Mouse (Mus musculus): ENCODE measurements around the gene Tsg101. TPM values are rescaled to one million over a fixed set of nuclear protein-coding genes. Genes with fewer than 3 reads are reported as not detected.

The Tsg101 gene
- polyA plus RNA-seq, 1 experiment = 123 TPM

GRCm38 (mm10) chr7:46840326-46840725 lies 79.4 kb downstream of the Tsg101 start:
- DNase-seq = no peak
- Histone ChIP-seq H3K4me3 (ENCODE audit: control insufficient read depth, insufficient read depth, low read length) (no peak overlapping the region), H3K27me3 (ENCODE audit: control insufficient read depth, insufficient read depth, low read length) (no peaks in the 10 kb centered on the region), H3K36me3 (ENCODE audit: control insufficient read depth, insufficient read depth, low read length) (no peaks in the 10 kb centered on the region), H3K27ac (ENCODE audit: control insufficient read depth, insufficient read depth, low read length) (no peak overlapping the region), H3K4me1 (replicated peaks; ENCODE audit: control insufficient read depth, insufficient read depth, low read length) (peaks cover 35% of the 10 kb centered on the region)
- 85% methylated on average over 4 of the region's 4 CpGs for WGBS
- TF ChIP-seq CTCF (IDR thresholded peaks at IDR 0.05; ENCODE audit: borderline replicate concordance, control insufficient read depth, extremely low read depth, insufficient read depth, low read length, poor library complexity) (no peak), POLR2A (IDR thresholded peaks at IDR 0.05; ENCODE audit: control insufficient read depth, extremely low read depth, insufficient read depth, low read length, poor library complexity) (no peak)

GRCm38 (mm10) chr7:46839861-46840260 lies 79.9 kb downstream of the Tsg101 start:
- Histone ChIP-seq H3K27ac (ENCODE audit: control insufficient read depth, insufficient read depth, low read length) (no peak overlapping the region), H3K4me1 (replicated peaks; ENCODE audit: control insufficient read depth, insufficient read depth, low read length) (peaks cover 31% of the 10 kb centered on the region), H3K4me3 (ENCODE audit: control insufficient read depth, insufficient read depth, low read length) (no peak overlapping the region), H3K27me3 (ENCODE audit: control insufficient read depth, insufficient read depth, low read length) (no peaks in the 10 kb centered on the region), H3K36me3 (ENCODE audit: control insufficient read depth, insufficient read depth, low read length) (no peaks in the 10 kb centered on the region)
- WGBS = 95% methylated on average over 5 of the region's 5 CpGs
- DNase-seq = no peak
- TF ChIP-seq CTCF (IDR thresholded peaks at IDR 0.05; ENCODE audit: borderline replicate concordance, control insufficient read depth, extremely low read depth, insufficient read depth, low read length, poor library complexity) = no peak
- TF ChIP-seq POLR2A (IDR thresholded peaks at IDR 0.05; ENCODE audit: control insufficient read depth, extremely low read depth, insufficient read depth, low read length, poor library complexity) = no peak

GRCm38 (mm10) chr7:46839446-46839845 lies 80.3 kb downstream of the Tsg101 start:
- Histone ChIP-seq H3K36me3 (ENCODE audit: control insufficient read depth, insufficient read depth, low read length) (no peaks in the 10 kb centered on the region), H3K4me1 (replicated peaks; ENCODE audit: control insufficient read depth, insufficient read depth, low read length) (peaks cover 31% of the 10 kb centered on the region), H3K27ac (ENCODE audit: control insufficient read depth, insufficient read depth, low read length) (no peak overlapping the region), H3K4me3 (ENCODE audit: control insufficient read depth, insufficient read depth, low read length) (no peak overlapping the region), H3K27me3 (ENCODE audit: control insufficient read depth, insufficient read depth, low read length) (no peaks in the 10 kb centered on the region)
- DNase-seq = no peak
- WGBS = 69% methylated on average over 7 of the region's 7 CpGs
- no peak for TF ChIP-seq CTCF (IDR thresholded peaks at IDR 0.05; ENCODE audit: borderline replicate concordance, control insufficient read depth, extremely low read depth, insufficient read depth, low read length, poor library complexity)
- TF ChIP-seq POLR2A (IDR thresholded peaks at IDR 0.05; ENCODE audit: control insufficient read depth, extremely low read depth, insufficient read depth, low read length, poor library complexity) = no peak

Other genes with a start within 250 kb of the Tsg101 start
- 0.60 and 0.77 TPM in 2 replicates for gene Tph1, start 247.4 kb downstream of the Tsg101 start, polyA plus RNA-seq (2012; rRNA removed)
- 14.4 and 17.2 TPM in 2 replicates for gene Saal1, start 209.3 kb downstream of the Tsg101 start, polyA plus RNA-seq (2012; rRNA removed)
- gene Saa3, start 204.3 kb downstream of the Tsg101 start, polyA plus RNA-seq (2012; rRNA removed) = 6.8 and 11.4 TPM in 2 replicates
- 0.16 and 0.40 TPM in 2 replicates for gene Saa4, start 187.4 kb downstream of the Tsg101 start, polyA plus RNA-seq (2012; rRNA removed)
- gene Saa1, start 177.0 kb downstream of the Tsg101 start, polyA plus RNA-seq (2012; rRNA removed) = 2.7 and 4.3 TPM in 2 replicates
- gene Saa2, start 168.2 kb downstream of the Tsg101 start, polyA plus RNA-seq (2012; rRNA removed) = 1.2 and 1.4 TPM in 2 replicates
- gene Hps5, start 123.9 kb downstream of the Tsg101 start, polyA plus RNA-seq (2012; rRNA removed) = 21.4 and 22.3 TPM in 2 replicates
- 13.0 and 14.4 TPM in 2 replicates for gene Gtf2h1, start 123.9 kb downstream of the Tsg101 start, polyA plus RNA-seq (2012; rRNA removed)
- 600 and 660 TPM in 2 replicates for gene Ldha, start 78.5 kb downstream of the Tsg101 start, polyA plus RNA-seq (2012; rRNA removed)
- 0.20 TPM in 1 of 2 replicates, not detected in the other for gene Ldhc, start 58.8 kb downstream of the Tsg101 start, polyA plus RNA-seq (2012; rRNA removed)
- 4.0 and 4.3 TPM in 2 replicates for gene Uevld, start 38.6 kb upstream of the Tsg101 start, polyA plus RNA-seq (2012; rRNA removed)
- 0.54 TPM in 1 of 2 replicates, not detected in the other for gene Gm9999, start 63.6 kb upstream of the Tsg101 start, polyA plus RNA-seq (2012; rRNA removed)
- 6.9 and 8.4 TPM in 2 replicates for gene Spty2d1, start 88.4 kb upstream of the Tsg101 start, polyA plus RNA-seq (2012; rRNA removed)
- gene Tmem86a, start 130.6 kb upstream of the Tsg101 start, polyA plus RNA-seq (2012; rRNA removed) = 51.3 and 66.5 TPM in 2 replicates
- gene Ptpn5, start 213.7 kb upstream of the Tsg101 start, polyA plus RNA-seq (2012; rRNA removed) = 1.3 and 2.2 TPM in 2 replicates